Mouse (Mus musculus) midbrain, embryonic 11.5 days (tissue): ENCODE measurements around the gene Dlgap3. TPM values are rescaled to one million over a fixed set of nuclear protein-coding genes. Genes with fewer than 3 reads are reported as not detected.
A peak's percentile ranks its signal among the peaks of the same experiment; 100 is the strongest.

Experiments
- ATAC-seq: fragments of 200-750 bp; cut with Nextera tagmentation; 2 replicates; pipeline ENCODE4 v1.8.0; 2017; ENCODE audit warnings: moderate TSS enrichment, moderate library complexity; ENCODE audit not compliant: low FRiP score
- DNase-seq: peaks from one replicate; pipeline ENCODE4 v3.0.0; 2015; ENCODE audit warnings: low spot score; ENCODE audit errors: missing footprints
- H3K27ac ChIP-seq: fragments of 300-500 bp; sonication (generic); 2 replicates; pipeline ENCODE4 v1.5.1; 2014; ENCODE audit warnings: low read depth, low read length
- H3K27me3 ChIP-seq: fragments of 300-500 bp; sonication (generic); 2 replicates; pipeline ENCODE4 v1.6.1; 2014; ENCODE audit warnings: mild to moderate bottlenecking, low read length, moderate library complexity, mixed read lengths; ENCODE audit not compliant: control insufficient read depth, insufficient read depth
- H3K36me3 ChIP-seq: fragments of 300-500 bp; sonication (generic); 2 replicates; pipeline ENCODE4 v1.6.1; 2014; ENCODE audit warnings: mild to moderate bottlenecking, low read length, moderate library complexity, mixed read lengths; ENCODE audit not compliant: control insufficient read depth, insufficient read depth
- H3K4me1 ChIP-seq: fragments of 300-500 bp; sonication (generic); 2 replicates; pipeline ENCODE4 v1.6.1; 2014; ENCODE audit warnings: low read length; ENCODE audit not compliant: control insufficient read depth, insufficient read depth
- H3K4me2 ChIP-seq: fragments of 300-500 bp; sonication (generic); 2 replicates; pipeline ENCODE4 v1.6.1; 2014; ENCODE audit warnings: mild to moderate bottlenecking, moderate library complexity
- H3K4me3 ChIP-seq: fragments of 300-500 bp; sonication (generic); 2 replicates; pipeline ENCODE4 v1.5.1; 2014; ENCODE audit warnings: low read depth, low read length
- H3K9ac ChIP-seq: fragments of 300-500 bp; sonication (generic); 2 replicates; pipeline ENCODE4 v1.6.1; 2014; ENCODE audit warnings: low read length
- H3K9me3 ChIP-seq: fragments of 300-500 bp; sonication (generic); 2 replicates; pipeline ENCODE4 v1.6.1; 2016; ENCODE audit warnings: low read length; ENCODE audit not compliant: control insufficient read depth
- WGBS: fragments of 180-500 bp; shearing (Covaris S2); extraction: QIAGEN DNeasy Blood & Tissue Kit; methylation state at CpG from one replicate; pipeline ENCODE4 v1.1.7; 2014; 5-methylcytosine and 5-hydroxymethylcytosine counted together
- polyA plus RNA-seq: library from polyadenylated mRNA; unstranded; fragments of >200 nt; fragmentation: Nextera tagmentation; extraction: Ambion mirVana; gene quantifications from 2 replicates; pipeline ENCODE4 v1.2.1, GENCODE M21; 2014

Gene Dlgap3
- polyA plus RNA-seq, 1 experiment from 2014 or later, result 4.4 TPM

GRCm38 (mm10) chr4:127179469-127180449 is 10.8 kb downstream of the Dlgap3 start:
- ATAC-seq, result no peak
- H3K36me3 ChIP-seq, result no peaks in the 10 kb centered on the region
- no peak overlapping the region for H3K4me3 ChIP-seq

DNA sequence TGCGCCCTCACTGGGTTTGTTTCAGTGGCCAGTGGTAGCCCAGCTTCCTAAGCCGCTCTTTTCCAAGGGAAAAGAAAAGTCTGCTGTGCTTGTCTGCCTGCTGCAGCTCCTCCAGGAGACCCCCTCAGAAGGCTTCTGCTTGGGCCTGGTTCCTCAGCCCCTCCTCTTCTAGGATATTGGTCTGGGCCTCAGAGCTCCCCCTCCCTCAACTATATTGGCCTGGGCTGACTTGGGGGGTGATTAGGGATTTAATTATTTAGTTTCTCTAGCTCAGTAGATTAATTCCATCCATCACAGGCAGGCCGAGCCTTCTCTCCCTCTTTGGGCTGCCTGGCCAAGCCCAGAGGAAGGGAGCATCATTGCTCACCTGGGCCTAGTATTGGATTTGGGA is 11.4 kb downstream of the Dlgap3 start:
- Histone ChIP-seq H3K4me3 (no peak overlapping the region), H3K4me2 (no peak overlapping the region), H3K27ac (no peak overlapping the region), H3K4me1 (peaks cover 3% of the 10 kb centered on the region), H3K36me3 (no peaks in the 10 kb centered on the region), H3K27me3 (no peaks in the 10 kb centered on the region), H3K9me3 (no peaks in the 10 kb centered on the region), H3K9ac (no peak overlapping the region)
- DNase-seq, result peak; percentile 68
- whole genome bisulfite sequencing, result 78% methylated on average over 3 of the region's 3 CpGs
- ATAC-seq, result no peak

More at GRCm38 (mm10) chr4:127179469-127180449, 10.8 kb downstream of the Dlgap3 start:
- Histone ChIP-seq H3K9ac (no peak overlapping the region), H3K4me2 (peak overlapping the region; percentile 6; the same call in 1 of the 2 replicates), H3K27me3 (no peaks in the 10 kb centered on the region), H3K9me3 (no peaks in the 10 kb centered on the region), H3K4me1 (peaks cover 3% of the 10 kb centered on the region), H3K27ac (no peak overlapping the region)
- 12% methylated on average over 19 of the region's 19 CpGs for WGBS
- DNase-seq, result peak; percentile 68

- Histone ChIP-seq H3K27me3 (no peaks in the 10 kb centered on the region), H3K9me3 (no peaks in the 10 kb centered on the region), H3K4me2 (no peak overlapping the region), H3K27ac (no peak overlapping the region), H3K36me3 (no peaks in the 10 kb centered on the region), H3K4me3 (no peak overlapping the region), H3K9ac (no peak overlapping the region), H3K4me1 (peaks cover 3% of the 10 kb centered on the region)
- WGBS, result 82% methylated on average over 9 of the region's 9 CpGs
- ATAC-seq, result no peak
- peak; percentile 10 for DNase-seq
These were observed 12.0 kb downstream of the Dlgap3 start for GRCm38 (mm10) chr4:127181010-127181409.

DNA sequence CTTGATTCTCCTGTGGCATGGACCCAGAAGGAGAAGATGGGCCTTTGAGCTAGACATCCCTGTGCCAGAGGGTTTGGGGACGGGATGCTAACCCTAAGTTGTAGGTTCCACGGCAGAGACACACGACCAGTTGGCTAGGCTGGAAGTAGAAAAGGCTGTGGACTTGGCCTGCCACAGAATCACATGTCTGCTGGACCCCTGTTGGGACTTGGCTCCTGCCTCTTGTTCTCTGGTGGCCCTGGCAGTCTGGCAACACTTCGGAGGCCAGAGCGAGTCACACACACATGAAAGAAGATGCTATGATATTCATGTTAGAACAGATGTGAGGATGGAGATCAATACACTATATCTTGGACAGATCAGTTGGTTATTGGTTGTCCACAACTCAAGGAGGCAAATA is 14.9 kb downstream of the Dlgap3 start:
- Histone ChIP-seq H3K4me3 (no peak overlapping the region), H3K27ac (no peak overlapping the region), H3K27me3 (no peaks in the 10 kb centered on the region), H3K9ac (no peak overlapping the region), H3K36me3 (no peaks in the 10 kb centered on the region), H3K4me2 (no peak overlapping the region), H3K9me3 (no peaks in the 10 kb centered on the region), H3K4me1 (peaks cover 3% of the 10 kb centered on the region)
- 77% methylated on average over 5 of the region's 5 CpGs for WGBS
- DNase-seq (peak; percentile 44), ATAC-seq (no peak)

DNA sequence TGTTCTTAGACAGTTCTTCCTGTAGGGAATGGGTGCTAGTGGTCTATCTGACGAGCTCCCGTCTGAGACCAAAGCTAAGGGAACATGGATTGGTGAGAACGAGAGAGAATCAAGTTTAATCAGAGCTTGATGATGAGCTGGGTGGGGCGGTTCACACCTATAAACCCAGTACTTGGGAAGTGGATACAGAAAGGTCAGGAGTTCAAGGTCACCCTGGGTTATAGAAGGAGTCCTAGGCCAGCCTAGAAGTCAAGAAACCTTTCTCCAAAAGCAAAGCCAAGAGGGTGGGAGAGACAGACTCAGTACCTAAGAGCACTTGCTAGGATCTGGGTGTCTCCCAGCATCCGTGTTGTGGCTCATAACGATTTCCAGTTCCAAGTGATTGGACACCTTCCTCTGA is 21.9 kb downstream of the Dlgap3 start:
- Histone ChIP-seq H3K27me3 (no peaks in the 10 kb centered on the region), H3K4me3 (no peak overlapping the region), H3K9ac (no peak overlapping the region), H3K4me2 (no peak overlapping the region), H3K36me3 (no peaks in the 10 kb centered on the region), H3K27ac (no peak overlapping the region), H3K4me1 (peaks cover 6% of the 10 kb centered on the region), H3K9me3 (no peaks in the 10 kb centered on the region)
- DNase-seq, result peak; percentile 61
- ATAC-seq, result no peak
- WGBS, result 86% methylated on average over 6 of the region's 6 CpGs

DNA sequence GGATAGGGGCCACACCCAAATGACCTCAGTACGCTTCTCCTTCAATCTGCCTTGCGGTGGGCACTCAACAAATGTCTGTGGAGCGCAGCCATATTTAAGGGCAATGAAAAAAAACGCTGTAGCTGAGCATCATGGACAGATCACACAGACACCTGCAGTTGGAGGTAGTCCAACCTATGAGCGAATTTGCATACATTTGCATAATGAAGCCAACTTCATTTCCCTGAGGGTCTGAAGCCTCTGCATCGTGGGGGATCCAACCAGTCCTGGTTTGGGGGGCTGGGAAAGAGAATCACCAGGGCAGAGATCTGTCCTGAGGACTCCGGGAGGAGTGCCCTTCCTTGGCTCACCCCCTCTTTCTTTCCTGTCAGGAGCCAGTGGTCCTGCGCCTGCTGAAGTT is 23.7 kb downstream of the Dlgap3 start:
- ATAC-seq (no peak), DNase-seq (no peak)
- Histone ChIP-seq H3K4me2 (no peak overlapping the region), H3K9ac (no peak overlapping the region), H3K9me3 (no peaks in the 10 kb centered on the region), H3K27ac (no peak overlapping the region), H3K36me3 (no peaks in the 10 kb centered on the region), H3K4me1 (peaks cover 6% of the 10 kb centered on the region), H3K4me3 (no peak overlapping the region), H3K27me3 (no peaks in the 10 kb centered on the region)
- 73% methylated on average over 8 of the region's 8 CpGs for WGBS

DNA sequence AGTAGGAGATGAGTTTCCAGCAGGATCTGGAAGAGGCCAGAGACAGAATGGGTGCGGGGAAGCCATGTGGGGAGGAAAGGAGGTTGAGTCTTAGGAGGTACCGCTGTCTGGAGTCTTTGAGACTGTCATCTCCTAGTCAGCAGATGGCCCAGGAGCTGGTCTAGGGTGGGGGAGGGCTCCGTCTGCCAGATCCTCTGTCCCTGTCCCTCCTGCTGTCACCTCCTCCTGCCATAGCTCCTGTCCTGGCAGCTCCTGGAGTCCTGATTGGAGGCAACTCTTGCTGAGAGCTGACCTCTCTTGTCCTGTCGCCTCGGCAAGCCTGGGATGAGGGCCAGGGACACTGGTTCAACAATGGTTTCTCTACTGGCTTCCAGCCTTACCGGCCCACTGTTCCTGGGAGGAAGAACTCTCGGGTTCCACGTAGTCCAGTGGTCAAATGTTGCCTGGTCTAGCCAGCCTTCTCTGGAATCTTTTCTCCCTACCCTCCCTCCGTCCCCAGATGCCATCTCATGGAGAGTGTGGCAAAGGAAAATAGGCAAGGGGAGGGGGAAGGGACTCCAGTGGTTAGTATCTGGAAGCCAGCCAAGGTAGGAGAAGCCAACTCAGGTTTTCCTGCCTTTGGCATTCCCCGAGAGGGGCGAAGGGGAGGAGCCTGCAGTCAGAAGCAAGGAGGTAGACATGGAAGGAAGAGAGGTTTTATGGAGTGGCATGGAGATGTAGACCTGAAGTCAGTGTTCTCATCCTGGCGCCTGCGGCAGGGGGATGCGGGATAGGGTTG is 24.6 kb downstream of the Dlgap3 start:
- no peak overlapping the region for H3K4me3 ChIP-seq
- no peaks in the 10 kb centered on the region for H3K36me3 ChIP-seq
- H3K4me1 ChIP-seq, result peaks cover 6% of the 10 kb centered on the region
- H3K9me3 ChIP-seq, result no peaks in the 10 kb centered on the region
- no peak overlapping the region for H3K9ac ChIP-seq
- ATAC-seq, result no peak
- peak; percentile 74 for DNase-seq
- H3K27ac ChIP-seq, result no peak overlapping the region
- 82% methylated on average over 14 of the region's 14 CpGs for WGBS
- no peak overlapping the region for H3K4me2 ChIP-seq
- H3K27me3 ChIP-seq, result no peaks in the 10 kb centered on the region

DNA sequence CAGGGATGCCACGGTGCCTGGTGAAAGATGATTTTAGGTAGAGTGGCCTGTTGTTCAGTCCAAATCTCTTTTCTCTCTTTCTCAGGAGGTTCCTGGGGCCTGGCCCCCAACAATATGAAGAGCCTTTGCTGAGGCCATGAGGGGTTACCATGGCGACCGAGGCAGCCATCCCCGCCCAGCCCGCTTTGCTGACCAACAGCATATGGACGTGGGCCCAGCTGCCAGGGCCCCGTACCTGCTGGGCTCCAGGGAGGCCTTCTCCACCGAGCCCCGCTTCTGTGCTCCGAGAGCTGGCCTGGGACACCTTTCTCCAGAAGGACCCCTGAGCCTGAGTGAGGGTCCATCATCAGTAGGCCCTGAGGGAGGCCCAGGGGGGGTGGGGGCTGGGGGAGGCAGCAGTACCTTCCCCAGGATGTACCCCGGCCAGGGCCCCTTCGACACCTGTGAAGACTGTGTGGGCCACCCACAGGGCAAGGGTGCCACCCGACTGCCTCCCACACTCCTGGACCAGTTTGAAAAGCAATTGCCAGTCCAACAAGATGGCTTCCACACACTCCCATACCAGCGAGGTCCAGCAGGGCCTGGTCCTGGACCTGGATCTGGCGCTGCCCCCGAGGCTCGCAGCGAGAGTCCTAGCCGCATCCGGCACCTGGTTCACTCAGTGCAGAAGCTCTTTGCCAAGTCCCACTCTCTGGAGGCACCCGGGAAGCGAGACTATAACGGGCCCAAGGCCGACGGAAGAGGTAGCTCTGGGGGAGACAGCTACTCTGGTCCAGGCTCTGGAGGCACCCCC is 25.7 kb downstream of the Dlgap3 start:
- peak; percentile 82 for DNase-seq
- H3K27me3 ChIP-seq, result no peaks in the 10 kb centered on the region
- H3K27ac ChIP-seq, result no peak overlapping the region
- no peak overlapping the region for H3K4me3 ChIP-seq
- H3K36me3 ChIP-seq, result no peaks in the 10 kb centered on the region
- 78% methylated on average over 25 of the region's 25 CpGs for WGBS
- H3K4me2 ChIP-seq, result no peak overlapping the region
- ATAC-seq, result peak; percentile 44; the same call in 1 of the 2 replicates
- H3K9me3 ChIP-seq, result no peaks in the 10 kb centered on the region
- H3K9ac ChIP-seq, result no peak overlapping the region
- H3K4me1 ChIP-seq, result peaks cover 6% of the 10 kb centered on the region
